Mouse (Mus musculus) myocyte (in vitro differentiated cells): ENCODE measurements around the gene Larp4.

Source experiments
- E2F4 ChIP-seq: IDR thresholded peaks from one replicate; pipeline ENCODE4 v1.6.1; 2011; ENCODE audit warnings: mild to moderate bottlenecking, control low read depth, moderate library complexity; ENCODE audit not compliant: insufficient read depth
- MYOD1 ChIP-seq, 3 experiments: IDR thresholded peaks; one replicate each; pipeline ENCODE4 v1.6.1; 2011; ENCODE audit warnings: control low read depth in 2 of 3, low read depth in 2 of 3, mild to moderate bottlenecking in 2 of 3, moderate library complexity in 1 of 3; ENCODE audit not compliant: insufficient read length in 2 of 3, control insufficient read depth in 1 of 3
- POLR2A ChIP-seq: IDR thresholded peaks from one replicate; pipeline ENCODE4 v1.6.1; 2011; ENCODE audit warnings: low read depth, mild to moderate bottlenecking, control low read depth, moderate library complexity; ENCODE audit not compliant: insufficient read length
- POLR2AphosphoS2 ChIP-seq: IDR thresholded peaks from one replicate; pipeline ENCODE4 v1.6.1; 2011; ENCODE audit warnings: low read depth, control low read depth; ENCODE audit not compliant: insufficient read length
- REST ChIP-seq: IDR thresholded peaks from one replicate; pipeline ENCODE4 v1.6.1; 2011; ENCODE audit warnings: mild to moderate bottlenecking, control low read depth, moderate library complexity; ENCODE audit not compliant: insufficient read depth, insufficient read length
- TCF12 ChIP-seq: IDR thresholded peaks from one replicate; pipeline ENCODE4 v1.6.1; 2011; ENCODE audit warnings: mild to moderate bottlenecking, control low read depth; ENCODE audit not compliant: poor library complexity, insufficient read depth, severe bottlenecking
- USF1 ChIP-seq: IDR thresholded peaks from one replicate; pipeline ENCODE4 v1.6.1; 2011; ENCODE audit warnings: low read depth, mild to moderate bottlenecking, control low read depth, moderate library complexity

DNA sequence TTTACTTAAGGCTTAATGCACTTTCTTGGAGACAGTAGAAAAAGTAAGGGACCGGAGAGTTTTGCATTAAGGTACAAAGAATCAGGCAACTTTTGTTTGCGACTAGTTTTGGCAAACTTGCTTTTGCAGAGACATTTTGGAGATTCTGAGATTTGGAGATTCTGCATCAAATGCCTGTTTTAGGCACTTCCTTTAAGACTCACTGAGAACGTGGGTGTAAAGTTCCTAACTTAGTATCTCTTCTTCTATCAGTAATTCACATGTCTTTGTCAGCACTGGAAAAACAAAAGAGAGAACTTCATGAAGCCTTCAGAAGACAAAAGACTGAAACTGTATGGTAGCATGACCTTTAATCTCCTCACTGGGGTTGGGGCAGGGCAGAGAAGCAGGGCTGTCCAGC is 87.8 kb downstream of the Larp4 start:
- no peak for TF ChIP-seq MYOD1 (IDR thresholded peaks at IDR 0.05; ENCODE audit: control insufficient read depth in 1 of 3, insufficient read length in 2 of 3, low read depth in 2 of 3)
- TF ChIP-seq POLR2A: no peak
- no peak for TF ChIP-seq POLR2AphosphoS2
- TF ChIP-seq REST: no peak
- TF ChIP-seq TCF12: no peak
- no peak for TF ChIP-seq E2F4
- no peak for TF ChIP-seq USF1
